Mouse (Mus musculus): Measurements from ENCODE around the gene Pde6h. TPM values are rescaled to one million over a fixed set of nuclear protein-coding genes. Genes with fewer than 3 reads are reported as not detected.

Pde6h gene
- polyA plus RNA-seq (2017; shearing (Covaris generic)): 0.09 TPM

DNA sequence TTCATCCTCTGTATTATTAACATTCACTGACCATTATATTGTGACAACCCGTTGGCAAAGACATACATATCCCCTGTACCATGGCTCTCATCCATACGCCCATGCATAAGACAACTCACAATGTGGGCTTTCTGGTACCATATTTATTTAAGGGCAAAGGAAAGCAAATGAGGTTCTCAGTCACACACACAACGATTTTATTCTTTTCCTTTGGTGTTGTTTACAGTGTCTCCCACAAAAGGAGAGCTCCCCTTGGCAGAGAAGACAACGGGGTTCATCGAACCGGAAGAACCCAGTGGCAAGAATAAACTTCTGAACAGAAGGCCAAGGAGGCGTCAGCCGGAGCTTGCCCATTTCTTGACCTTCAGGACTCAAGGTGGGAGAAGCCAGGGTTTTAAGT is at the start of gene Pde6h:
Pde6h (plus strand) TSS at position 301 of the 400 bp plus-strand sequence.

DNA sequence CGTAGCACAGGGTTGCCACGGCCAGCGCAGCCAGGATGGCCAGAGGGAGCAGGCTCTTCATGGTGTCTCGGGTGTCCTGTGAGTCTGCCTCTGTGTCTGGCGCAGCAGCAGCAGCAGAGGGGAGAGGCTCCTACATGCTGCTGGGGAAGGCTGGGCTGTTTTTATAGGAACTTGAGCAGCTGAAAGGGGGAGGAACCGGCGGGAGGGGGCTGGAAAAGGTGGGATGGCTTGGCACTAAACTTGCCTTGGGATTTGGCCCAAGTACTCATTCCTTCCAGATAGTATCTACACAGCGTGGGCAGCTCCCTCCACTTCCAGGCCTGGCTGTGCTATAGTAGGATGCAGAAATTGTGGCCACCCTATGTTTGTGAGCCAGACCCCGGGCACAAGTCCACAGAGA is 48.0 kb upstream of the Pde6h start, which contains the start of gene Mgp:
Mgp (minus strand) TSS at position 154 of the 400 bp plus-strand sequence.

DNA sequence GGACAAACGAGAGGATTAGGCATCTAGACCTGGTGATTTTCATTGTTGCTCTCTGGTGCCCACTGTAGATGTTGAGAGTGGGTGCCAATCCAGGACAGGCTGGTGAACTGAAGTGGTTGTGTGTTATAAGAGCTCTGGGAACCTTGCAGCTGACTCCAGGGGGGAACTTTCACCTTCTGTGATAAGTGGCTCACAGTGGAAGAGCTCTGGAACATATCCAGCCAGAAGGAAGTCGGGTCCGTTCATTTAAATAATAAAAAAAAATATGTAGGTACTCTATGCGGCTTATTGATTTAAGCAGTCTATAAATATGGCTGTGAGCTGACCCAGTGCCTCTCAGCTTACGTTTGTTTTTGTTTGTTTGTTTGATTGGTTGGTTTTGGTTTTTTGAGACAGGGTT is 1.6 kb upstream of the Pde6h start, which contains the start of gene Erp27:
Erp27 (minus strand) TSS at position 101 of the 400 bp plus-strand sequence.

DNA sequence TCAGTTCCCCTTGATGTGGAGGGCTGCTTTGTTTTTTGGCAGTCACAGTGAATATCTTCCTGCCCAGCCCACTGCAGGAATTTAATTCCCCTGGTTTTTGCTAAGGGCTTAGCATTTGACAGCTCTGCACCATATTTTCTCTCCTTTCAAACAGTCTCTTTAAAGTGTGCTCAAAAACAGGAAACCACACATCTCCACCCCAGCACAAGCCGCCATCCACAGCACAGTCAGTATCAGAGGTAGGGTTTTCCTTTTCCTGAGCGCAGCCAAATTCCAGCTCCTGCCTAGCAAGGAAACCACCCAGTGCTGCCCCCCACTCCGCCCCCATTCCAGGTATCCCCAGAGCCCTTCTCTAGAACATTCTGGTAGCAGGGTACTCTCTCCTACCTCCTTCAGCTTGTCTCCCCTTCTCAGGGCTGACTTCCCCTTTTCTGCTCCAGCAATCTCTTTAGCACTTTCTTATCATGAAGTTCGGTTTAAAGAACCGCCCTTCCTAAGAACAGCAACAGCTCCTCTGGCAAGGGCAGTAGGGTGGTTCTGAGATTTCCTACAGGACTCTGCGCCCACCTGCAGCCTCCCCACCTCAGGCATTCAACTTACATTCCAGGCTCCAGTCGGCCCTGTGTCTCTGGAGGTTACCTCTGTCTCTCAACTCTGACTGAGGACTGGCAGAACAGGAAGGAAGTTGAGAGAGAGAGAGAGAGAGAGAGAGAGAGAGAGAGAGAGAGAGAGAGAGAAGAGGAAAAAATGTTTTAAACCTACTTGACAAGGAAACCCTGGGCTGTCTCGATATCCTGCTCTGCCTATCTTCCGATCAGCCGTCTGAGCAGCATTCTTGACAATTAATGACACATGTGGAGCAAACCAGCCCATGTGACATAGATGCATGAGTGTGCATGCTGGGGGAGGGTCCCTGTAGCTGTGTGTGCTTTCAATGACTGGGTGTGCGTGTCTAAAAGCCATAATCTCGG is 17.7 kb downstream of the Pde6h start, which contains the start of gene Arhgdib:
Arhgdib (minus strand) TSS at position 849 of the 971 bp plus-strand sequence.

Other genes with a start within 250 kb of the Pde6h start
- not detected for gene Gucy2c, start 142.1 kb upstream of the Pde6h start, polyA plus RNA-seq (2017; shearing (Covaris generic))
- 2.8 TPM for gene Hist4h4, start 119.4 kb upstream of the Pde6h start, polyA plus RNA-seq (2017; shearing (Covaris generic))
- gene H2afj, start 115.6 kb upstream of the Pde6h start, polyA plus RNA-seq (2017; shearing (Covaris generic)): 166 TPM
- gene BC049715, start 96.2 kb upstream of the Pde6h start, polyA plus RNA-seq (2017; shearing (Covaris generic)): 6.3 TPM
- gene Wbp11, start 95.6 kb upstream of the Pde6h start, polyA plus RNA-seq (2017; shearing (Covaris generic)): 184 TPM
- gene Smco3, start 88.4 kb upstream of the Pde6h start, polyA plus RNA-seq (2017; shearing (Covaris generic)): not detected
- 6.3 TPM for gene Art4, start 66.1 kb upstream of the Pde6h start, polyA plus RNA-seq (2017; shearing (Covaris generic))
- not detected for gene Mgp, start 48.0 kb upstream of the Pde6h start, polyA plus RNA-seq (2017; shearing (Covaris generic))
- 2.1 TPM for gene Erp27, start 1.7 kb upstream of the Pde6h start, polyA plus RNA-seq (2017; shearing (Covaris generic))
- 1,386 TPM for gene Arhgdib, start 18.1 kb downstream of the Pde6h start, polyA plus RNA-seq (2017; shearing (Covaris generic))
- not detected for gene Rerg, start 246.7 kb downstream of the Pde6h start, polyA plus RNA-seq (2017; shearing (Covaris generic))